Mouse (Mus musculus): ENCODE results near the gene Rxra. TPM values are rescaled to one million over a fixed set of nuclear protein-coding genes. Genes with fewer than 3 reads are reported as not detected.
A peak's percentile ranks its signal among the peaks of the same experiment; 100 is the strongest.

The Rxra gene
- total RNA-seq, 2 experiments from 2014 or later: 25.1 to 27.9 TPM

- peak; percentile 81 to 86 for DNase-seq
These were observed 63.9 kb downstream of the Rxra start for GRCm38 (mm10) chr2:27740091-27740608.

- no peak for DNase-seq
These were observed 66.9 kb downstream of the Rxra start for GRCm38 (mm10) chr2:27743177-27743576.

DNA sequence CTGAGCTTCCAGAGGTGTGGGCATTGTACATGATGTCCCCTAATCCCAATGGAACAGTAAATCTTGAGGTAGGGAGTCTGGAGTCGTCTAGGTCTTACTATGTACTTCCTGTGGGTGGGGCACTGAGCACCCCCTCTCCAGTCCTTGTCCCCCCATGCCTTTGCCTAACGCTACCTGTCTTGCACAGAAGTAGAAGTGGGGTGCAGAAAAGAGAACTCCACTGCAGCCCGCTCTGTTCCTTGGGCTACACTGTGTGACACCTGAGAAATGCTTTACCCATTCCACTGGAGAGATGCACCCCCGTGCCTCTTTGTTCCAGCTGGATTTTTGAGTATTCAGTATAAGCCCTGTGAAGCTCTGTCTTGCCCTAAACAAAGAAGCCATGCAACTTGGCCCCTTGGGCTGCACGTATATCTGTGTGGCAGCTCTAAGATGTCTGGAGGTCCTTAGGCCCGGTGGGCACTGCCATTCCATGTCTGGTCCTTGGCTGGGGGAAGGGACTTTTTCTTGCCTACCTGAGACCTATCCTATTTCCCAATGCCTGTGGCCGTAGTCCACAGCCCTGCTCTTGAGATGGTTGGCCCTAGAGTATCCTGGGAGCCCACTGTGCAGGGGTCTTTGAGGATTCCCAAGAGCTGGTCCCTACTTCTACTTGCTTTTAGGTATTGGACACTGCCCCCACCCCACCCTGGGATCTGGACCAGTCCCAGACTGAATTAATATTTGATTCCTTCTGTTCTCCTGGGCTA is 67.8 kb downstream of the Rxra start:
- DNase-seq: no peak

DNA sequence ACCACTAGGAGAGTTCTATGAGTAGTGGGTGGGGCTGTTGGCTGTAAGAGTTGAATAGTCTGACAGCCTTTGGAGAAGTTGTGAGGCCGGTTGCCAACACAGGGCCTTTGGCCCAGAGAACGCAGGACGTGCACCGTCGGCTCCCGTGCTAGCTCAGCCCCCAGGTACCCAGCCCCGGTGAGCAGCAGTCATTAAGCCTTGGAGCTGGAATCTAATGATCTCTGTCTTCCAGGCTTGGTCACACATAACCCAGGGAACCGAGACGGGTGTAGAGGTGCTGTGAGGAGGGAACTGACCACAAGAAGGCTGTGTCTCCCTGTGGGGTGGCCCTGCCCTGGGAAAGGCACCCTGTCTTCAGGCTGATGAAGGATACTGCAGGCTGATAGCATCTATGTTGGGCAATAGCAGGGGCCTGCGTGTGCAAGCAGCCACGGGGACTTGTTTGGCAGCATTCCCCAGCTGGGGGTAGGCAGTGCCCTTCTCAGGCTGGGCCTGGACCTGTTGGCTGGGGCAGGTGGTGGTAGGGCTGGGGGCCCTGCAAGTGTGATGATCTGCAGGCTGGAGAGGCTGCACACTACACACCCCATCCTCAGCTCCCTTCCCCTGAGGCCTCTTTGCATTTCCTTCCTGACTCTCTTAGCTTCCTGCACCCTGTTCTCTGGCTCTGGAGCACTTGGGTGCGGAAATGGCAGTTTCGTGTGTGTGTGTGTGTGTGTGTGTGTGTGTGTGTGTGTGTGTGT is 68.5 kb downstream of the Rxra start:
- no peak for DNase-seq

DNA sequence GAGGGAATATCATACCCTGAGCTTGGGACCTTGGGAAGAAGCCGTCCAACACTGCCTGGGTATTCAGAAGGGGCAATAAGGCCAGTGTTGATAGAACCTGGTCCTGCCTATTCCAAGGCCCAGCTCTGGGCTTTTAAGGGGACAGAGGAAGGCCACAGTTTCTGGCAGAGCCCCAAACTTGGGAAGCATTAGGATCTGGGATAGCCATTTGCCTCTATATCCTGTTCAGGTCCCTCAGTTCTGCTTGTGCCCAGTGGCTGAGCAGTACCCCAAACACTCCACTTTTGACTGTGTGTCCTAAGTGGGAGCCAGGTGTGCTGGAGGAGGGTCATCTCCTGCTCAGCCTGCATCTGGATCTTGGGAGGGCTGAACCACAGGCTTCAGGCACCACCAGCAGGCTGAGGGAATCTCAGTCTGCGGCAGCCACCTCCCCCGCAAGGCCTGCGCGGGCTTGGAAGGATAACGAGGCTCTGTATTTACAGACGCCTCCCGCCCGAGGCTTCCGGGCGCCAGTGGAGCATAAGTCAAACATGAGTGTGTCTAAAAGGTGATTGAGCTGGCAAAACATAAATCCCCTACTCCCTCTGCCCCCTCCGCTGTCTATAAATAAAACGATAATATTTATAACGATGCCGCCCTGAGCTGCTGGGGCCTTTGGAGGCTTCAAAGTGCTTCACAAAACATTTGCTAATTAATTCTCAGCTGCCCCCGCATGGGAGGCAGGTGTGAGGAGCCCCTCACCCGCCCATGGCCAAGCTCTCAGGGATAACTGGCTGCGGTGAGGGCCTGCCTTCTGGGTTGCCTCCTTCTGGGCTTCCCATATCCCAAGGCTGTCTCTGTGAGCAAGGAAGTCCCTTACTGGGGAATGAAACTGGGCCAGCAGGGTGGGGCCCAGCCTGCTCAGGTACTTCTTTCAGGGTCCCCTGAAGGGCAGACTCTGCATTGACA is 69.7 kb downstream of the Rxra start:
- peak in 1 of 2 experiments; percentile 60 for DNase-seq

DNA sequence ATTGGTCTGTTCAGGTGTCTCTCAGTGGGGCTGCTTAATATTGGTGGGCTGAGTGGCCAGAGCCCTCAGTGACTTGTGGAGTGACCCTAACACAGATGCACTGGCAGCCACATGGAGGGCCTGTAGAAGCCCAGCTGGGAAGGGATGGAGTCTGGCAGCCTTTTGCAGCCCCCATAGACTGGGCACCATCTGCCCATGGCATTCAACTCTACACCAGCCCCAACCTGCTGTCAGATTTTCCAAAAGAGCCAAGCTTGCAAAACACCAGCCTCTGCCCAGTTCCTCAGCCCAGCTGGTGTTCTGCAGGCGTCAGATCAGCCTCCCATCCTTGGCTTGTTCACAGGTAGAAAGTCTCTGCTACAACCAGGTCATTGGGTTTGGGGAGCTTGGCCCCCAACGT is 70.6 kb downstream of the Rxra start:
- DNase-seq: no peak

DNA sequence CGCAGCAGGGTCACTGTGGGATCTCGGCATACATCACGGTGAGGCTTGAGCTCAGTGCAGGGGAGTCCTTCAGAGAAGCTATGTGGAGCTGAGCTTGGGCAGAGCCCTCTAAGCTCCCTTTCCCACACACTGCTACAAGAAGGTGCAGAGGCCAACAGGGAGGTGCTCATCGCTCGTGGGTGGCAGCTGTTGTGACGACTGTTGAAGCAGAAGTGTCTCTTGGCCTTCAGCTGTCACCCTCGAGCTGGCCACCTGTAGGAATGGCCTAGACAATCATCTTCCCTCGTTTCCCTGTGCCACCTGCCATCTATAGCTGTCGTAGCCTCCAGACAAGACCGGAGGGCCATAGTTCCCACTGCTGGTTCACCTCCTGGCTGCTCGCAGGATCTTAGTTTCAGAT is 72.7 kb downstream of the Rxra start:
- no peak for DNase-seq

GRCm38 (mm10) chr2:27750399-27751134 is 74.3 kb downstream of the Rxra start:
- no peak for DNase-seq

DNA sequence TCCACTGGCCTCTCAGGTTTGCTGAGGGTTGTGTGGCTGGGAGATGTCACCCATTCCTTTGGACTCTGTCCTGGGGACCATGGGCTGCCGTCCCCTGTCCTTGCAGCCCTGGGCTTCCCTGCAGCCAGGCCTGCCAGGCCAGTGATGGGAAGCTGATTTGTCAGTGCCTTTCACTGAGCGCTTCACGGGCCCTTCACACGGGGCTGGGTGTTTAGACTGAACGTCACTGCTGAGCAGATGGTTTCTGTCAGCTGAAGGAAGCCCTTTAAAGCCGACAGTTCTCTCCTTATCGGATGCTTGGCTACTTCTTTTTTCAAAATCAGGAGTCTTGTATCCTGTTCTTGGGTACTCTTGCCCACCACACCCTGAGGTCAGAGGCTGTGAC is 74.9 kb downstream of the Rxra start:
- DNase-seq: no peak

DNA sequence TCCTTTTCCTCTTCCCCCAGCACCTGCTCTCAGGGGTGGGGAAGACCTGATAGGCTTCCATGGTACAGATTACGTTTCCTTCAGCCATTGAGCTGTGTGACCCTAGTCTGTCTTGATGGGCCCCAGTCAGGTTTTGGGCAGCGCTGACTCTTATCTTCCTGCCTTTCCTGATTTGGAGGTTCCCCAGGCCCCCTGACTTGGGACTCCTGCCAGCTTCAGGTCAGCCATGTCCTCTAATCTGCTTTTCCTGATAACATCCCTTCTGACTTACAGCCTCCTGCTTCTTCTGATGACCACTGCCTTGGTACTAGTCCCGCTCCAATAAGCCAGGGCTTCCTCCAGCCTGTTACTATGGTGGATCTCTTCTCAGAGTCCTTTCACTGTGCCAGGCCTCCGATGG is 75.6 kb downstream of the Rxra start:
- no peak for DNase-seq

GRCm38 (mm10) chr2:27754094-27754493 is 77.9 kb downstream of the Rxra start:
- no peak for DNase-seq

DNA sequence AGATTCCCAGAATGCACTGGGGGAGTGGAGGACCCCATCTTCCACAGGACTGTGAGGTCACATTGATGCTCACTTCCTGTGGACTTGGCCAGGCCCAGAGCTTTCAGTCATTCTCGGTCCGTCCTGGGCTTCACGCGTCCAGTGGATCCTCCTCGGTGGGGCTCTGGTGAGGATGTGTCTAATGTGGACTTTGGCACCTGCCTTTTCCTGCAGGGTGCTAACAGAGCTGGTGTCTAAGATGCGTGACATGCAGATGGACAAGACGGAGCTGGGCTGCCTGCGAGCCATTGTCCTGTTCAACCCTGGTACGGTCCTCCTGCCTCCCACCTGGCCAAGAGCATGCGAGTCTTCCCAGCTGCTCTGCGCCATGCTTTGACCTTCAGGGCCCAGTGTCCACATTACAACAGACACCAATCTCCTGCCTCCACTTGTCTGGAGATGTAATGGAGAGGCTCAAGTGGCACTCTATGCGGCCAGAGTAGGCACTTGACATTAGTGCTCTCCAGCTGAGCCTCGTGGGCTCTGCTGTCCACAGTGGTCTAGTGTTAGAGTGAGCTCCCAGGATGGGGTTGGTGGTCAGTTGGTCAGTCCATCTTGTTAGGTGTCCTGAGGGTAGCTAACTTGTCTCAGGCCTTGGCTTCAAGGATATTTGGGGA is 79.9 kb downstream of the Rxra start:
- no peak for DNase-seq

GRCm38 (mm10) chr2:27758414-27759301 is 82.4 kb downstream of the Rxra start:
- peak; percentile 91 to 95 for DNase-seq

DNA sequence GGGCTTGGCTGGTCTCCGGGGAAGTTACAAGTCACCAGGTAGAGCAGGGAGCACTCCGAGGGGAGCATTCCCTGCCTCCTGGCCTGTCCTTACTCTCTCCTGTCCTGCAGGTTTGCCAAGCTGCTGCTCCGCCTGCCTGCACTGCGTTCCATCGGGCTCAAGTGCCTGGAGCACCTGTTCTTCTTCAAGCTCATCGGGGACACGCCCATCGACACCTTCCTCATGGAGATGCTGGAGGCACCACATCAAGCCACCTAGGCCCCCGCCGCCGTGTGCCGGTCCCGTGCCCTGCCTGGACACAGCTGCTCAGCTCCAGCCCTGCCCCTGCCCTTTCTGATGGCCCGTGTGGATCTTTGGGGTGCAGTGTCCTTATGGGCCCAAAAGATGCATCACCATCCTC is 83.2 kb downstream of the Rxra start:
- no peak for DNase-seq

DNA sequence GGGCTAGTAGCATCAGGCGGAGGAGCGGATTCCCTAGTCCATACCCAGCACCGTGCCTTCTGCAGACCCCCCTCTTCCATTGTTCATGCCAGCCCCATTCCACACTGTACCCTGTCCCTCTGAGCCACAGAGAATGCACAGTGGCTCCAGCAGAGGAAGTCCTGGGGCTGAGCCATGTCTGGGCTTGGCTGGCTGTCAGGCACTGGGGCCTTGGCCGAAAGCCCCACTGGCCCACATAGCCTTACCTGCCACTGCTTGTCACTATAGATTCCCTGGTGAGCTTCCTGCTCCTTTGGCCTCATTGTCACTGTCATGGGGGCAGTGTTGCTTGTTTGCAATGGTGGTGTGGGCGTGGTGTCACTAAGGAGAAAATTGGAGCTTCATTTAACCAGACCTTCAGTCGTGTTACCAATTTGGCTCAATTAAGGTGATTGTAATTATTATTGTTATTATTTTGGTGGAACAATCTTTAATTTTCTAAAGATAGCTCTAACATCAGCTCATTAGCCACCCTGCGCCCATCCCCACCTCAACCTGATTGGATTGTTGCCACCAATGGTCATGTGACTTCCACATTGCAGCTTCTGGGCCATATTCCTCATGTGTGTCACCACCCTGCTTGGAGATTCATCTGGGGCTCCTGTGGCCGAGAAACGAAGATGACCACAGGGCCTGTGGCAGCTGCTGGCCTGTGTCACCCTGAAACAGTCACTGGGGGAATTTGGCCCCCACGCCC is 85.2 kb downstream of the Rxra start:
- DNase-seq: no peak

DNA sequence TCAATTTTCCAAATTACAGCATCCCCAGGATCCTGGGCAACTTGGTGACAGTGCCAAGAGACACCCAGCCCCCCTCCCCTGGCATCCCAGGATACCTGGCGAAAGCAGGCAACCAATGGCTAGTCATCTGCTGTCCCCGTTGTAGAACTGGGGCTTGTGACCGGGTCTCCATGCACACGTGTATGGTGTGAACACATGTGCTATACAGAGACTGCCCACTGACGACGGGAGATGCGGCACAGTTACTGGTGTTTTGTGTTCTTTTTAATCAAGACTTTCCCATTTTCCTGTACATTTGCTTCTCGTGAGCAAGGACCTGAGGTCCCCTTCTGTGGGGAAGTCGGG is 85.7 kb downstream of the Rxra start:
- DNase-seq: no peak

DNA sequence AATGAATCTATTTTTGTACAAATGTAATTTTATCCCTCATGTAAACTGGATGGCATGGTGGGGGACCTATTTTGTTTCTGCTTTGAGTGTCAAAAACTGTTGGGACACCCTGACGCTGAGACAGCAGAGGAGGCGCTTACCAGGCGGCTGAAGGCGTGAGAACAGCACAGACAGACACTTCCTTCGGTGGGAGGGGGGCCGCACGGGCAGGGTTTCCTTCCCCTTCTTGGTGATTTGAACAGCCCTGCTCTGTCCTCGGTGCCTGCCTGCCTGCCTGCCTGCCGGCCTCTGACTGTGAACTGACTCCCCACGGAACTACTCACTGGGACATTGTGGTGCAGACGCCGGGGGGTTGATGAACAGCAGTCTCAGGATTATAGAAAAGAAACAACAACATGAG is 86.3 kb downstream of the Rxra start:
- no peak for DNase-seq

DNA sequence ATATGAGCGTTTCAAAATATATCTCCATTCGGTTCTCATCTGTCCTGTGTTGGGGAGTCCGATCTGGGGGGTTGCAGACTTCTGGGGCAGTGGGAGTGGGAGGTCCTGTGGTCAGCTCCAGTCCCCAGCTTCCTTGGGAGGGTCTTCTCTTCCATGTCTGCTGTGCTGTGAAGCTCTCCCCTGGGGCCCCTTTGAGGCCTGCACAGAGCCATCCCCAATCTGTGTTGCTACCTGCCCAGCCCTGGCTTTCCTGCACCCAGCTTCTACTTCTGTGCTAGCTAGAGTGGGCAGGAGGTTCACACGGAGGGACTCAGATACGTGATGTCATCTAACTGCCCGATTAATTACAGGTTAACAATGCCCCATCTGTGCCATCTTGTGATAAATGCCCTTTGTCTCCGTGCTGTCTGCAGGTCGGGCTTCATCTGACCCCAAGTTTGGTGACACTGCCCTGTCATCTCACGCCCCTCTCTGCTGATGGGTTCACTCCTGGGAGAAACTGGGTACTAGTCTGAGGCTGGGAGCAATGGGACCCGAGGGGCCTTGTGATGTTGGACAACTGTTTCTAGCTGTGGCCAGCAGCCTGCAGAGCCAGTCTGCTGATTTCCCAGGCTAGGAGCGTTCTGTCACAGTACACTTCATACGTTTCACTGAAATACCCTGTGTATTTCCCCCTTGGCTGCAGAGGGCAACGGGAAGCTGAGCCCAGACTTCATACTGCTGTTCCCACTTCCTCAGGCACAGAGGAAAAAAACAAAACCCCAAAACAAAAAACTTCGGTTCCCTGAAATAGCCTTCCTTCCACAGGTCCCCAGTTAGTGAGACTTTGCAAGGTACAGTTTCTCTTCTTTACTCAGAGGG is 86.9 kb downstream of the Rxra start:
- no peak for DNase-seq

Data from layer of hippocampus, postnatal 36 days (tissue).